Mouse (Mus musculus) stomach, postnatal 0 days (tissue): ENCODE measurements at regions not wholly inside any gene's neighbourhood (a gene's known extent, or its start where the extent isn't known, plus 50 kb on each side); places are given as distances from the start of the nearest gene placed in this dataset.

Experiments
- CTCF ChIP-seq: IDR thresholded peaks from 2 replicates; pipeline ENCODE4 v1.5.1; 2016; ENCODE audit warnings: antibody characterized with exemption, low read depth, mild to moderate bottlenecking, moderate library complexity
- EP300 ChIP-seq: optimal IDR thresholded peaks from 2 replicates; pipeline ENCODE3; 2016; ENCODE audit warnings: antibody characterized with exemption

GRCm38 (mm10) chr8:89562597-89562996 is 518.6 kb upstream of the Sall1 start:
- no peak for TF ChIP-seq CTCF
- TF ChIP-seq EP300: no peak
